Mouse (Mus musculus): ENCODE data around the gene Tmem209.

The Tmem209 gene

GRCm38 (mm10) chr6:30461755-30462344 lies 47.7 kb downstream of the Tmem209 start:
- no peak for DNase-seq (ENCODE audit: low spot score in 2 of 2)

- DNase-seq (ENCODE audit: low spot score in 2 of 2), result no peak
These were observed 48.7 kb downstream of the Tmem209 start for GRCm38 (mm10) chr6:30460750-30461446.

GRCm38 (mm10) chr6:30459811-30460749 lies 49.5 kb downstream of the Tmem209 start:
- DNase-seq (ENCODE audit: low spot score in 2 of 2), result peak; percentile 56 to 71

- DNase-seq (ENCODE audit: low spot score in 2 of 2), result no peak
These were observed 50.4 kb downstream of the Tmem209 start for GRCm38 (mm10) chr6:30459056-30459747.

GRCm38 (mm10) chr6:30458626-30459025 lies 51.0 kb downstream of the Tmem209 start:
- no peak for DNase-seq (ENCODE audit: low spot score in 2 of 2)

GRCm38 (mm10) chr6:30456991-30457390 lies 52.6 kb downstream of the Tmem209 start:
- DNase-seq (ENCODE audit: low spot score in 2 of 2), result no peak

- no peak for DNase-seq (ENCODE audit: low spot score in 2 of 2)
These were observed 70.0 kb downstream of the Tmem209 start for GRCm38 (mm10) chr6:30439576-30439975.

- DNase-seq (ENCODE audit: low spot score in 2 of 2), result no peak
These were observed 72.5 kb downstream of the Tmem209 start for GRCm38 (mm10) chr6:30437054-30437453.

GRCm38 (mm10) chr6:30436476-30436875 lies 73.1 kb downstream of the Tmem209 start:
- no peak for DNase-seq (ENCODE audit: low spot score in 2 of 2)

- DNase-seq (ENCODE audit: low spot score in 2 of 2), result no peak
These were observed 77.0 kb downstream of the Tmem209 start for GRCm38 (mm10) chr6:30432461-30433192.
